Mouse (Mus musculus) intestine, postnatal 0 days (tissue): ENCODE measurements around the gene St8sia1. TPM values are rescaled to one million over a fixed set of nuclear protein-coding genes. Genes with fewer than 3 reads are reported as not detected.

Experiments used
- ATAC-seq: fragments of 200-750 bp; cut with Nextera tagmentation; 2 replicates; pipeline ENCODE4 v1.8.0; 2017; ENCODE audit warnings: mild to moderate bottlenecking, moderate TSS enrichment, moderate library complexity
- H3K27ac ChIP-seq: fragments of 300-500 bp; sonication (generic); 2 replicates; pipeline ENCODE4 v1.5.1; 2014; ENCODE audit warnings: mild to moderate bottlenecking, low read depth, low read length, moderate library complexity
- H3K27me3 ChIP-seq: fragments of 300-500 bp; sonication (generic); replicated peaks from 2 replicates; pipeline ENCODE4 v1.6.1; 2014; ENCODE audit warnings: low read length, mixed read lengths; ENCODE audit not compliant: control insufficient read depth, insufficient read depth
- H3K36me3 ChIP-seq: fragments of 300-500 bp; sonication (generic); 2 replicates; pipeline ENCODE4 v1.6.1; 2014; ENCODE audit warnings: mild to moderate bottlenecking, moderate library complexity; ENCODE audit not compliant: control insufficient read depth, insufficient read depth
- H3K4me1 ChIP-seq: fragments of 300-500 bp; sonication (generic); replicated peaks from 2 replicates; pipeline ENCODE4 v1.6.1; 2014; ENCODE audit warnings: antibody characterized with exemption, low read length, mixed read lengths; ENCODE audit not compliant: control insufficient read depth, insufficient read depth
- H3K4me2 ChIP-seq: fragments of 300-500 bp; sonication (generic); replicated peaks from 2 replicates; pipeline ENCODE4 v1.6.1; 2014; ENCODE audit warnings: low read depth, mild to moderate bottlenecking, moderate library complexity
- H3K4me3 ChIP-seq: fragments of 300-500 bp; sonication (generic); 2 replicates; pipeline ENCODE4 v1.5.1; 2014; ENCODE audit warnings: low read depth, low read length
- H3K9ac ChIP-seq: fragments of 300-500 bp; sonication (generic); 2 replicates; pipeline ENCODE4 v1.6.1; 2014; ENCODE audit warnings: mild to moderate bottlenecking, low read depth, low read length
- H3K9me3 ChIP-seq: fragments of 300-500 bp; sonication (generic); 2 replicates; pipeline ENCODE4 v1.6.1; 2016; ENCODE audit warnings: mixed run types; ENCODE audit not compliant: control insufficient read depth
- CTCF ChIP-seq: sonication (generic); IDR thresholded peaks from 2 replicates; pipeline ENCODE4 v1.5.1; 2016; ENCODE audit warnings: low read depth, mild to moderate bottlenecking, control low read depth, antibody characterized with exemption, moderate library complexity
- WGBS: fragments of 180-500 bp; shearing (Covaris S2); extraction: QIAGEN DNeasy Blood & Tissue Kit; methylation state at CpG from one replicate; pipeline ENCODE4 v1.1.7; 2014; 5-methylcytosine and 5-hydroxymethylcytosine counted together
- polyA plus RNA-seq: library from polyadenylated mRNA; unstranded; fragments of >200 nt; fragmentation: Nextera tagmentation; extraction: Ambion mirVana; gene quantifications from 2 replicates; pipeline ENCODE4 v1.2.1, GENCODE M21; 2015

St8sia1 gene
- polyA plus RNA-seq, 1 experiment from 2014 or later = 0.34 TPM

- Histone ChIP-seq H3K4me2 (no peak overlapping the region), H3K27ac (no peak overlapping the region), H3K9ac (no peak overlapping the region), H3K27me3 (no peaks in the 10 kb centered on the region), H3K4me1 (no peaks in the 10 kb centered on the region), H3K36me3 (no peaks in the 10 kb centered on the region), H3K4me3 (no peak overlapping the region), H3K9me3 (no peaks in the 10 kb centered on the region)
- ATAC-seq = no peak
- 86% methylated on average over 5 of the region's 5 CpGs for WGBS
- TF ChIP-seq CTCF = no peak
These were observed 151.3 kb downstream of the St8sia1 start for GRCm38 (mm10) chr6:142812969-142813368.

- H3K27me3 ChIP-seq = no peaks in the 10 kb centered on the region
- 73% methylated on average over 6 of the region's 6 CpGs for WGBS
- no peak overlapping the region for H3K27ac ChIP-seq
- no peak overlapping the region for H3K4me3 ChIP-seq
- no peak overlapping the region for H3K9ac ChIP-seq
- no peak overlapping the region for H3K4me2 ChIP-seq
- H3K4me1 ChIP-seq = 0 out of 2 replicates have a peak, but pooled peaks cover 7% of the 10 kb centered on the region
- TF ChIP-seq CTCF = no peak
- H3K9me3 ChIP-seq = no peaks in the 10 kb centered on the region
- no peaks in the 10 kb centered on the region for H3K36me3 ChIP-seq
- no peak for ATAC-seq
These were observed 154.0 kb downstream of the St8sia1 start for GRCm38 (mm10) chr6:142810239-142810638.

GRCm38 (mm10) chr6:142809373-142810098 lies 154.7 kb downstream of the St8sia1 start:
- H3K4me1 ChIP-seq = 0 out of 2 replicates have a peak, but pooled peaks cover 7% of the 10 kb centered on the region
- H3K4me2 ChIP-seq = 0 out of 2 replicates have a peak overlapping the region, but pooled peaks have one; percentile 27
- WGBS = 29% methylated on average over 6 of the region's 6 CpGs
- no peaks in the 10 kb centered on the region for H3K9me3 ChIP-seq
- TF ChIP-seq CTCF = no peak
- H3K4me3 ChIP-seq = no peak overlapping the region
- H3K9ac ChIP-seq = no peak overlapping the region
- H3K27ac ChIP-seq = no peak overlapping the region
- no peaks in the 10 kb centered on the region for H3K27me3 ChIP-seq
- H3K36me3 ChIP-seq = no peaks in the 10 kb centered on the region
- peak; percentile 68 for ATAC-seq

- Histone ChIP-seq H3K9ac (no peak overlapping the region), H3K27me3 (no peaks in the 10 kb centered on the region), H3K27ac (no peak overlapping the region), H3K4me2 (no peak overlapping the region), H3K36me3 (no peaks in the 10 kb centered on the region), H3K9me3 (no peaks in the 10 kb centered on the region), H3K4me3 (no peak overlapping the region), H3K4me1 (0 out of 2 replicates have a peak, but pooled peaks cover 11% of the 10 kb centered on the region)
- ATAC-seq = peak; percentile 53
- TF ChIP-seq CTCF = no peak
- WGBS = 49% methylated on average over 4 of the region's 4 CpGs
These were observed 157.9 kb downstream of the St8sia1 start for GRCm38 (mm10) chr6:142806326-142806725.

GRCm38 (mm10) chr6:142804402-142804801 lies 159.8 kb downstream of the St8sia1 start, which contains the start of gene Sult6b2:
TSS of gene Sult6b2 (minus strand) at chr6:142804502.
- H3K4me3 ChIP-seq = no peak within 1 kb of the TSS
- no peaks in the 10 kb centered on the region for H3K9me3 ChIP-seq
- H3K9ac ChIP-seq = no peak within 1 kb of the TSS
- peak within 1 kb of the TSS; percentile 40; the same call in 1 of the 2 replicates for H3K4me2 ChIP-seq
- H3K27ac ChIP-seq = no peak within 1 kb of the TSS
- H3K36me3 ChIP-seq = no peaks in the 10 kb centered on the region
- H3K27me3 ChIP-seq = no peaks in the 10 kb centered on the region
- 0 out of 2 replicates have a peak, but pooled peaks cover 11% of the 10 kb centered on the region for H3K4me1 ChIP-seq
- ATAC-seq = no peak
- no peak for TF ChIP-seq CTCF

GRCm38 (mm10) chr6:142802617-142803525 lies 161.4 kb downstream of the St8sia1 start:
- Histone ChIP-seq H3K9me3 (no peaks in the 10 kb centered on the region), H3K36me3 (no peaks in the 10 kb centered on the region), H3K4me1 (0 out of 2 replicates have a peak, but pooled peaks cover 11% of the 10 kb centered on the region), H3K27me3 (no peaks in the 10 kb centered on the region), H3K9ac (no peak overlapping the region), H3K4me2 (0 out of 2 replicates have a peak overlapping the region, but pooled peaks have one; percentile 4), H3K4me3 (no peak overlapping the region), H3K27ac (no peak overlapping the region)
- TF ChIP-seq CTCF = no peak
- peak; percentile 37; the same call in 1 of the 2 replicates for ATAC-seq
- 36% methylated on average over 11 of the region's 11 CpGs for WGBS
